Mouse (Mus musculus): ENCODE results near the gene Stum. TPM values are rescaled to one million over a fixed set of nuclear protein-coding genes. Genes with fewer than 3 reads are reported as not detected.
A peak's percentile ranks its signal among the peaks of the same experiment; 100 is the strongest.

Stum gene
- polyA plus RNA-seq, 1 experiment: not detected

- H3K27ac ChIP-seq (ENCODE audit: insufficient read depth, low read depth, low read length): peak overlapping the region; percentile 97
- peak overlapping the region; percentile 46 for H3K4me3 ChIP-seq (ENCODE audit: insufficient read depth, low read length)
- peaks cover 80% of the 10 kb centered on the region for H3K4me1 ChIP-seq (ENCODE audit: control insufficient read depth, insufficient read depth, low read length)
Measured at GRCm38 (mm10) chr1:180403694-180404606, 79.4 kb downstream of the Stum start.

GRCm38 (mm10) chr1:180403357-180403693 lies 80.0 kb downstream of the Stum start:
- TF ChIP-seq POLR2A (IDR thresholded peaks at IDR 0.05; ENCODE audit: borderline replicate concordance, low read depth, low read length): no peak
- no peak for TF ChIP-seq CTCF (IDR thresholded peaks at IDR 0.05; ENCODE audit: low read depth, low read length)
- peak overlapping the region; percentile 97 for H3K27ac ChIP-seq (ENCODE audit: insufficient read depth, low read depth, low read length)
- H3K4me3 ChIP-seq (ENCODE audit: insufficient read depth, low read length): peak overlapping the region; percentile 46
- peaks cover 75% of the 10 kb centered on the region for H3K4me1 ChIP-seq (ENCODE audit: control insufficient read depth, insufficient read depth, low read length)

More at GRCm38 (mm10) chr1:180403694-180404606, 79.4 kb downstream of the Stum start:
- no peak for TF ChIP-seq POLR2A (IDR thresholded peaks at IDR 0.05; ENCODE audit: borderline replicate concordance, low read depth, low read length)
- no peak for TF ChIP-seq CTCF (IDR thresholded peaks at IDR 0.05; ENCODE audit: low read depth, low read length)

- Histone ChIP-seq H3K4me1 (ENCODE audit: control insufficient read depth, insufficient read depth, low read length) (peaks cover 67% of the 10 kb centered on the region), H3K4me3 (ENCODE audit: insufficient read depth, low read length) (no peak overlapping the region), H3K27ac (ENCODE audit: insufficient read depth, low read depth, low read length) (peak overlapping the region; percentile 97)
- TF ChIP-seq POLR2A (IDR thresholded peaks at IDR 0.05; ENCODE audit: borderline replicate concordance, low read depth, low read length) (no peak), CTCF (IDR thresholded peaks at IDR 0.05; ENCODE audit: low read depth, low read length) (no peak)
Measured at GRCm38 (mm10) chr1:180402481-180403081, 80.7 kb downstream of the Stum start.

- H3K4me1 ChIP-seq (ENCODE audit: control insufficient read depth, insufficient read depth, low read length): peaks cover 60% of the 10 kb centered on the region
- TF ChIP-seq CTCF (IDR thresholded peaks at IDR 0.05; ENCODE audit: low read depth, low read length): no peak
- TF ChIP-seq POLR2A (IDR thresholded peaks at IDR 0.05; ENCODE audit: borderline replicate concordance, low read depth, low read length): no peak
- H3K4me3 ChIP-seq (ENCODE audit: insufficient read depth, low read length): no peak overlapping the region
- peak overlapping the region; percentile 97 for H3K27ac ChIP-seq (ENCODE audit: insufficient read depth, low read depth, low read length)
Measured at GRCm38 (mm10) chr1:180401725-180402124, 81.6 kb downstream of the Stum start.

DNA sequence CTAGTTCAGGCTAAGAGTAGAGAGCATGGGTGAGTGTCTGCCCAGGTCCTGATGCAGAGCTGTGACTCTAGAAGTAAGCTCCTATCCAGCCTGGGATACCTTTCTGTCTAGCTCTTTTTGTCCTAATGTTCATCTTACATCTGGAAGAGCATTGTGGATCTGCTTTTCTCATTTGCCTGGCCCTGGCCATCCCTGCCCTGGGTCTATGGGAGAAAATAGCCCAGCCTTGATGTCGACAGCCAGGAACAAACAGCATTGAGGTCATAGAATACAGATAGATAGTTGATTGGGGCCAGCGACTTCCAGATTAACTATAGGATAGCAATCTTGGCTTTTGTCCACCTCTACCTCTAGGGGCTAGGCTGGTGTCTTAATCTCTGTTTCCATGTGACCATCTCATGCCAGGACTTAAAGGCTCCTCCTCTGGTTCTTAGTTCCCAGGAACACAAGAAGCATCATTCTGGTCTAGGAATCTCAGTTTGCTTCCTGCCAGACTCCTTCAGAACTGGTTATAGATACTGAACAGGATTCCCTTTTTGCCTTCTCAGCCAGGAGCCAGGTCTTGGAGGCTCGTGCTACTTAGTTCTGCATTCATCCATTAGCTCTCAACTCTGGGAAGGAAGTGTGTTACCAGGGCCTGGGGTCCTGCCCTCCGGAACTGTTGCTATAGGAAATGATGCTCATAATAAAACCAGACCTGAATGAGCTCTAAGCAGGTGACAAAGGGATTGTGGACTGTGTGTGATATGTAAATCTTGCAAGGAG lies 82.4 kb downstream of the Stum start:
- H3K4me1 ChIP-seq (ENCODE audit: control insufficient read depth, insufficient read depth, low read length): peaks cover 51% of the 10 kb centered on the region
- H3K27ac ChIP-seq (ENCODE audit: insufficient read depth, low read depth, low read length): peak overlapping the region; percentile 58
- H3K4me3 ChIP-seq (ENCODE audit: insufficient read depth, low read length): no peak overlapping the region
- TF ChIP-seq CTCF (IDR thresholded peaks at IDR 0.05; ENCODE audit: low read depth, low read length) (no peak), POLR2A (IDR thresholded peaks at IDR 0.05; ENCODE audit: borderline replicate concordance, low read depth, low read length) (no peak)

GRCm38 (mm10) chr1:180398446-180398845 lies 84.9 kb downstream of the Stum start:
- Histone ChIP-seq H3K4me1 (ENCODE audit: control insufficient read depth, insufficient read depth, low read length) (peaks cover 38% of the 10 kb centered on the region), H3K27ac (ENCODE audit: insufficient read depth, low read depth, low read length) (no peak overlapping the region)

GRCm38 (mm10) chr1:180397734-180398133 lies 85.6 kb downstream of the Stum start:
- H3K4me1 ChIP-seq (ENCODE audit: control insufficient read depth, insufficient read depth, low read length): peaks cover 37% of the 10 kb centered on the region
- H3K4me3 ChIP-seq (ENCODE audit: insufficient read depth, low read length): no peak overlapping the region
- TF ChIP-seq CTCF (IDR thresholded peaks at IDR 0.05; ENCODE audit: low read depth, low read length) (no peak), POLR2A (IDR thresholded peaks at IDR 0.05; ENCODE audit: borderline replicate concordance, low read depth, low read length) (no peak)
- no peak overlapping the region for H3K27ac ChIP-seq (ENCODE audit: insufficient read depth, low read depth, low read length)

More at GRCm38 (mm10) chr1:180398446-180398845, 84.9 kb downstream of the Stum start:
- TF ChIP-seq POLR2A (IDR thresholded peaks at IDR 0.05; ENCODE audit: borderline replicate concordance, low read depth, low read length): no peak
- no peak for TF ChIP-seq CTCF (IDR thresholded peaks at IDR 0.05; ENCODE audit: low read depth, low read length)
- H3K4me3 ChIP-seq (ENCODE audit: insufficient read depth, low read length): no peak overlapping the region

GRCm38 (mm10) chr1:180393873-180394272 lies 89.4 kb downstream of the Stum start:
- Histone ChIP-seq H3K27ac (ENCODE audit: insufficient read depth, low read depth, low read length) (no peak overlapping the region), H3K4me3 (ENCODE audit: insufficient read depth, low read length) (no peak overlapping the region), H3K4me1 (ENCODE audit: control insufficient read depth, insufficient read depth, low read length) (peaks cover 34% of the 10 kb centered on the region)
- TF ChIP-seq CTCF (IDR thresholded peaks at IDR 0.05; ENCODE audit: low read depth, low read length) (no peak), POLR2A (IDR thresholded peaks at IDR 0.05; ENCODE audit: borderline replicate concordance, low read depth, low read length) (no peak)

GRCm38 (mm10) chr1:180393017-180393797 lies 90.1 kb downstream of the Stum start:
- Histone ChIP-seq H3K4me1 (ENCODE audit: control insufficient read depth, insufficient read depth, low read length) (peaks cover 41% of the 10 kb centered on the region), H3K27ac (ENCODE audit: insufficient read depth, low read depth, low read length) (peak overlapping the region; percentile 52), H3K4me3 (ENCODE audit: insufficient read depth, low read length) (no peak overlapping the region)
- TF ChIP-seq POLR2A (IDR thresholded peaks at IDR 0.05; ENCODE audit: borderline replicate concordance, low read depth, low read length) (no peak), CTCF (IDR thresholded peaks at IDR 0.05; ENCODE audit: low read depth, low read length) (no peak)

Measured in bone marrow macrophage, adult 2 months (primary cell).